Mouse (Mus musculus): ENCODE results near the gene Tmigd1. TPM values are rescaled to one million over a fixed set of nuclear protein-coding genes. Genes with fewer than 3 reads are reported as not detected.
A peak's percentile ranks its signal among the peaks of the same experiment; 100 is the strongest.

Gene Tmigd1
- under 1 TPM in 1 of 2 experiments, not detected in 1; 0.65 TPM for polyA plus RNA-seq (2017; shearing (Covaris generic))

GRCm38 (mm10) chr11:76901579-76902361 is at the start of gene Tmigd1:
Gene Tmigd1, plus strand, starts transcription at chr11:76902159.
- no peak for ATAC-seq

DNA sequence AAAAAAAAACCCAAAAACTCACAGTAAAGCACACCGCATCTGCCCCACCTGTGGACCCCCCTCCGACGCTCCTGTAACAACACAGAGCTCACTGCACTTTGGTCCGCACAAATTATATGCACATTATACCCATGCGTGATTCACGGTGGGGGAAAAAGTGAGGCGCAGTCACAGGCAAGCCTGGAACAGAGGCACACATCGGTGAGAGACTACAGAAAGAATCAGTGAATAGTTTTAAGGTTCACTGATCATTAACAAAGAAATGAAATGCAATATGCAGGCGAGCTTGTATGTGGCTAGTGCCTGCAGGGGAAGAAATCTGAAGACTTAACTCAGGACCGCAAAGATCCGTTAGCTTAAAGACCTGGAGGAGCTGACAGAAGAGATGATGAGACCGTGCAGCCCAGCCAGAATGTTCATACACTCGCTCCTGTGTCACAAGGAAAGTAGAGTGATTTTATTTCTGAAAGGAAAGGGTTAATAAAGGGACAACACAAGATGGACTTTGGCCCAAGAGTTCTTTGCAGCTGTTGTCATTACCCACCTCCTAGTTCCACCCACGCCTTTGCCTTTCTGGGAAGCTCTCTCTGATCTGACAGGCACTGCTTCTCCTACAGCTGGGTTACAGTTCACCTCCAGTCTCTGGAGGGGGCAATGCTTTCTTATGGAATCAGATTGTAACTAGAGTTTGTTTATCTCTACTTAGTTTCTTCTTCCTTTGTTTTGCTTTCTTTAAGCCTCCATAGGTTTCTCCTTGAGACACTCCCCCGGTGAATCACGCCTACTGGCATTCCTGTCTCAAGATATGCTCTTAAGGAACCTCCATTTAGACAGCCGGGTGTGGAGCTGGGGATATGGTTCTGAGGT is 47.3 kb upstream of the Tmigd1 start:
- ATAC-seq = no peak

DNA sequence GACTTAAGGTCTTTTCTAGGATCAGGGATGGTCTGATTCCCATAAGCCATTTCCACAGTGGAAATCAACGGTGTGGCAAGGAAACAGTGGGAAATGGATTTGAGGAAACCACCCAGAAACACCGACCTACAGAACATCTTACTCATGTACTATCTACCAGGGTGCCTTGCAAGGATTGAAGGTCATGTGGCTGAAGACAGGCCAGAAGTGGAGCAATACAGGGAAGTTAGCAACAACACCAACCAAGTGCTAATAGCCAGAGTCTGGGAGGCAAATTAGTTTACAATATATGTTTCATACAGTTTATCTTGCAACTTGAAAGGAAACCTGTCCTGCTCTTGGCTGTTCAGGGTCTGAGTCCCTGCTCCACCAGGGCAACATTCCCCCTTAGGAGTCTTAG is 45.4 kb upstream of the Tmigd1 start:
- ATAC-seq = no peak

GRCm38 (mm10) chr11:76857111-76857510 is 44.8 kb upstream of the Tmigd1 start:
- no peak for ATAC-seq

GRCm38 (mm10) chr11:76858781-76859180 is 43.2 kb upstream of the Tmigd1 start:
- no peak for ATAC-seq

DNA sequence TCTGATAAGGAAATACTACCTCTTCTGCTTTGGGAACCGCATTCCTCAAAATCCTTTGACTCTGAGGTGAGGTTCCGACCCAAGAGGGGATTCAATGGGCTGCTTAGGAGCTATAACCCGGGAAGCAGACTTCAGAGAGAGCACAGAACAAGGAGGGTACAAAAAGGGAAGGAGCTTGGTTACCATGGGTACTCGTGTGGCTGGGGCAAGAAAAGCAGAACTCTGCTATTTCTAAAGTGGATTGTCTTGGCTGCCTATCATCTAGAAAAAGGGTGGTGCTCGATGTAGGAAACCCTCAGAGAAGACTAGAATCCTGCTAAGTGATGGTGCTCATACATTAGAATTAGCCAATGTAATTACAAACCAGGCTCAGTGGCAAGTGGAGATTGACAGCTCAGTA is 42.7 kb upstream of the Tmigd1 start:
- ATAC-seq = no peak

DNA sequence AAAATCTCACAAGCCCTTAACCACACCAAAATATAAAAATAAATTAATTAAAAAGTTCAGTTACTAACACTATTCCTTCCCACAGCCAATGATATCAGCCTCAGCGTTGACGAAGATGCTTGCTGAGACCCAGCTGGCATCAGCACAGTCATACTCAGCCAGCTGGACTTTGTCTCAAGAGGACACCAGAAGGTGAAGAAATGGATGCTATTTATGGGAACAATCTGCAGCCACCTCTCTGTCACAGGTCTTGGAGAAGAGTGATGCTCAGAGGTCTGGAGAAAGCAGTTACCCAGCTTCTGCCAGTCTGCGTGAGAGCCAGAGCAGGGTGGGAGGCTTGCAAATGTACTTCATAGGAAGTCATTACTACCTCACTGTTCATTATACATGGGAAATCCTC is 40.8 kb upstream of the Tmigd1 start:
- ATAC-seq = no peak

- no peak for ATAC-seq
Observed at GRCm38 (mm10) chr11:76872556-76873234, 29.3 kb upstream of the Tmigd1 start.

DNA sequence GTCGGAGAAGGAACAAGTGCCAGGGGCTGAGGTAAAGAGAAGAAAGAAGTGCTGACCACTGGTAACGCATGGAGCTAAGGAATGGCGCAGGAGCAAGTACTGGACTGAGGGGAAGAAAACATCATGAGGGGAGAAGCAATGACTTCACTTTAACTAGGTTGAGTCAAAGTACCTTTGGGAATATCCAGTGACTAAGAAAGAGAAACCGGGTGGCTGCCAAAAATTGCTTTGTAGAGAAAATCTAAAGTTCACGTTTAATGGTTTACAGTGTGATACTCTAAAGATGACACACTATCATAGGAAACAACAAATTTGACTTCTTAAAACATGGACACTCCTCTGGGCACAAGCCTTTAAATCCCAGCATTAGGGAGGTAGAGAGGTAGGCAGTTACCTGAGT is 28.1 kb upstream of the Tmigd1 start:
- ATAC-seq = no peak

DNA sequence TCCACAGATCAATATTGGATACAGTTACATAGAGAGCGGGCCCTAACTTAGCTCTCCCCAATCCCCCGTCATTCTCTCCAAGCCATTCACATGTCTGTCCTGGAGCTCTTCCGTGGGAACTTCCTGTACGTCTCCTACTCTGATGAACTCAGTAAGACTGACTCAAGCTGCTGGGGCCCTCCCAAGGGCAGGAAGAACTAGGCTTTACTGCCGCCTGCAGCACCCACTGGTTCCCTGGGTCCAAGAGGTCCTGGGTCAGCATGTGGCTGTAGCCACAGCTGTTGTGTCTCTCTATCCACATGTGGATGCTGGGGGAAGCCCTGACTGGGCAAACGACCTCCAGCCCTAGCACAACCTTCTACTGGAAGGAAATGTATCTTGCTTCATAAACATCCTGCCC is 27.2 kb upstream of the Tmigd1 start:
- ATAC-seq = no peak

DNA sequence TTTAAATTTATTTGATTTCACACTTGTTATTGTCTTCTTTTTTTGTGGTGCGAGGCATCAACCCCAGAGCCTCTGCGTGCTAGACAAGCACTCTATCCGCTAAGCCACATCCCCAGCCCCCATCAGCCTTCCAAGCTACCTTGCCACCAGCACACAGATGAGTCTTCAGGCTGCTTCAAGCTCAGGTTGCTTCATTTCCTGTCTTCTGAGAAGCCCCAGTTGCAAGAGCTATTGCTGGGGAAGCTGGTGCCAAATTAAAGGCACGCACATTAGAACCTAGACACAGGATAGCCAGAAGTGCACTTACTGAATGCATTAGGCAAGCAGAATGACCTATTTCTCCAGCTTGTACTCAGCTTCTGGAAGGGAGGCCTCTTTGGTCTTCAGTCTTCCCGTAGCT is 22.1 kb upstream of the Tmigd1 start:
- ATAC-seq = peak; percentile 84

- ATAC-seq = no peak
Observed at GRCm38 (mm10) chr11:76884451-76884850, 17.5 kb upstream of the Tmigd1 start.

GRCm38 (mm10) chr11:76889339-76890164 is 12.4 kb upstream of the Tmigd1 start:
- peak; percentile 66 for ATAC-seq

DNA sequence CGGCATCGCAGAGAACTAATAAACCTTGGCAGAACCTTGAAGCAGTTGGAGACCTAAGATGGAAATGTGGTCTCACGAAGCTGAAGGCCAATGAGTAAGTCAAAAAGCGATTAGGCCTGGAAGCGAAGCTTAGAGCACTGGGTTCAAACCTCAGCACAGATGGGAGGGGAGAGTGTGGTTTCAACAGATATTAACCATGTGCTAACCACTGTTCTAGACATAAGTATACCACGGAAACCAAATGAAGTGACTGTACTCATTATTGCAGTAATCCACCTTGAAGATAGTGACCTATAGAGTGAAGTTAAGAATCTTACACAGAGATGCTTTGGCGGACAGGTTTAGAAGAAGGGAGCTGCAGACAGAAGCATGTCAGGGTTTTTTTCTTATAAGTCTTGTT is 10.8 kb upstream of the Tmigd1 start:
- no peak for ATAC-seq

- peak; percentile 77 for ATAC-seq
Observed at GRCm38 (mm10) chr11:76891738-76892349, 10.1 kb upstream of the Tmigd1 start.

GRCm38 (mm10) chr11:76892972-76893371 is 9.0 kb upstream of the Tmigd1 start:
- no peak for ATAC-seq

DNA sequence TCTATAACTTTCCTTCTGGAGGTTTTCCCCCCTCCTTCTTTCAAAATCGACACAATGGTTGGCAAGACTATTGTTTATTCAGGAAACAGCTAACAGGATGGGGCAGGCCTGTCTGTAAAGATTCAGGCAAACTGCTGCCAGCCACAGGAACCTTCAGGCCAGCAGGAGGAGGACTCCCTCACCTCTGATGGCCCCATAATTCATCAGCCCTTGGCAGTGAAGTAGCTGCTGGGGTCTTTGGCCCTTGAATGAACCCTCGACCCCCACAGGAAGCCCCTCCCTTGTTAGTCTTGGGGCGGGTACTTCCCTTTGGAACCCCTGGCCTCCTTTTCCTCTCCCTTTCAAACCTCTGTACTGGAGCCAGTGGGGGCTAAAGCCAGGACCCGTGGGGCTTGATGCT is 8.4 kb upstream of the Tmigd1 start:
- ATAC-seq = no peak

DNA sequence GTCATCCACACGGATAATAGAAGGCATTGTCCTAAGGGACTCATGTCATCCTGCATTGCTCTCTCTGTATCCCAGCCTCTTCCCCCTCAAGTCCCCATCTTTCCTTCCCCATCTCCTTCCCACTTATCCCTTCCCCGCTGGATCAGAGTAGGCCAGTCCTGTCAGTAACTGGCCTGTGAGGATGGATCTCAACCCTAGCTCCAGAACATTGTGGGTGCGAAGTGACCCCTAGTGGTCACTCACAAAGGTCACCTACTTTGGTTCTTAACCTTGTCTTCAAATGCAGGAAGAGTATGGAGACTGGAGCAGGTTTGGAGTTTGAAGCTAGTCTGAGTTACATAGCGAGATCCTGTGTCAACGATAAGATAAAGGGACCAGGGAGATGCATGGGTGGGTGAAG is 7.7 kb upstream of the Tmigd1 start:
- no peak for ATAC-seq

- ATAC-seq = no peak
Observed at GRCm38 (mm10) chr11:76896360-76896759, 5.6 kb upstream of the Tmigd1 start.

DNA sequence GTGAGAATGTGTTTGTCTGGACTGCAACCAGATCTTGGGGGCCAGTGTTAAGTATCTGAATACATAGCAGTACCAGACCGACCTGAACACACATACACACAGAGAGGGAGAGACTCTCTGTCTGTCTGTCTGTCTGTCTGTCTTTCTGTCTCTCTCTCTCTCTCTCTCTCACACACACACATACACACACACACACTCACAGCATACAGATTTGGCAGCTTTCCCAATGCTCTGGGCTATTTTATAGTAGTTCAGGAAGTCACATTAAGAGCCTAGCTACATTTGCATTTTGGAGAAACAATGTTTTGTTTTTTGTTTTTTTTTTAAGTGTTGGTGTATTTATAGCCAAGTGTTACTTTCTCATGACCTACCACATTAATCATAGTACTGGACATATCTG is 4.8 kb upstream of the Tmigd1 start:
- no peak for ATAC-seq

- ATAC-seq = no peak
Observed at GRCm38 (mm10) chr11:76897871-76898270, 4.1 kb upstream of the Tmigd1 start.

- no peak for ATAC-seq
Observed at GRCm38 (mm10) chr11:76898751-76899150, 3.2 kb upstream of the Tmigd1 start.
